Mouse (Mus musculus): Measurements from ENCODE around the gene Ndufc1.
"Not testable (repeated sequence)": the region's sequence is repeated elsewhere in the genome, so short reads cannot be mapped to it uniquely, and the experiment has no call there.

Gene Ndufc1

GRCm38 (mm10) chr3:51396219-51397068 is 12.3 kb downstream of the Ndufc1 start, which contains the start of gene Mgarp:
Gene Mgarp (minus strand): TSS chr3:51396738.
- peak; percentile 36 for DNase-seq (ENCODE audit: low spot score)

GRCm38 (mm10) chr3:51395461-51396145 is 13.2 kb downstream of the Ndufc1 start:
- no peak for DNase-seq (ENCODE audit: low spot score)

GRCm38 (mm10) chr3:51394881-51395280 is 13.9 kb downstream of the Ndufc1 start:
- no peak for DNase-seq (ENCODE audit: low spot score)

GRCm38 (mm10) chr3:51393651-51394050 is 15.1 kb downstream of the Ndufc1 start:
- DNase-seq (ENCODE audit: low spot score) = no peak

- DNase-seq (ENCODE audit: low spot score) = not testable (repeated sequence)
These were observed 15.8 kb downstream of the Ndufc1 start for GRCm38 (mm10) chr3:51393018-51393417.

- DNase-seq (ENCODE audit: low spot score) = no peak
These were observed 17.2 kb downstream of the Ndufc1 start for GRCm38 (mm10) chr3:51391591-51391990.

GRCm38 (mm10) chr3:51391095-51391494 is 17.7 kb downstream of the Ndufc1 start:
- DNase-seq (ENCODE audit: low spot score) = no peak

GRCm38 (mm10) chr3:51388904-51389303 is 19.9 kb downstream of the Ndufc1 start:
- DNase-seq (ENCODE audit: low spot score) = no peak

- no peak for DNase-seq (ENCODE audit: low spot score)
These were observed 20.9 kb downstream of the Ndufc1 start for GRCm38 (mm10) chr3:51387868-51388381.

GRCm38 (mm10) chr3:51387134-51387451 is 21.7 kb downstream of the Ndufc1 start:
- DNase-seq (ENCODE audit: low spot score) = no peak

- DNase-seq (ENCODE audit: low spot score) = no peak
These were observed 22.2 kb downstream of the Ndufc1 start for GRCm38 (mm10) chr3:51386441-51387133.

- DNase-seq (ENCODE audit: low spot score) = no peak
These were observed 25.4 kb downstream of the Ndufc1 start for GRCm38 (mm10) chr3:51383409-51383808.

GRCm38 (mm10) chr3:51380660-51381014 is 28.2 kb downstream of the Ndufc1 start:
- DNase-seq (ENCODE audit: low spot score) = no peak

- DNase-seq (ENCODE audit: low spot score) = no peak
These were observed 28.8 kb downstream of the Ndufc1 start for GRCm38 (mm10) chr3:51379786-51380659.

- no peak for DNase-seq (ENCODE audit: low spot score)
These were observed 30.2 kb downstream of the Ndufc1 start for GRCm38 (mm10) chr3:51378665-51378946.

GRCm38 (mm10) chr3:51377878-51378664 is 30.7 kb downstream of the Ndufc1 start:
- DNase-seq (ENCODE audit: low spot score) = no peak

- DNase-seq (ENCODE audit: low spot score) = peak; percentile 41
These were observed 33.2 kb downstream of the Ndufc1 start for GRCm38 (mm10) chr3:51375307-51376265.

GRCm38 (mm10) chr3:51373544-51373943 is 35.2 kb downstream of the Ndufc1 start:
- DNase-seq (ENCODE audit: low spot score) = no peak

GRCm38 (mm10) chr3:51372883-51373282 is 35.9 kb downstream of the Ndufc1 start:
- DNase-seq (ENCODE audit: low spot score) = no peak

GRCm38 (mm10) chr3:51371826-51372225 is 37.0 kb downstream of the Ndufc1 start:
- DNase-seq (ENCODE audit: low spot score) = no peak
